ENCODE assay signal across 19 mouse cellular contexts in the genomic region with DNA sequence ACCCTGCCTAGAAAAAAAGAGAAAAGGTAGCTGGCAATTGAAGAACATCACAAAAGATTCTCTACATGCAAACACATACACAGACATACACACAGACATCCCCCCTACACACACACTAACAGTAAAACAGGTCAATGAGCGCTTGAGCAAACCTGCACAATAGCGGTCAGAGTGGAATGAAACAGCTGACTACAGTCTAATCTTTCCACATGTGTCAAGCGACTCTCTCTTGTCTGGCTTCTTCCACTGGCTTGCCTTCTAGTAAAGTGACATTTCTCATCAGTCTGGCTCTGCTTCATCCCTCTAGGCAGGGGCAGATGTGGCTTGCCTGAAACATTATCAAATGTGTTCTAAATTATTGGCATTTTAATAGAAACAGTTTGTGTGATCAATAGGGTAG. TPM values are rescaled to one million over a fixed set of nuclear protein-coding genes. Genes with fewer than 3 reads are reported as not detected.
"Had no signal": no experiment of that assay in that cellular context is flagged by ENCODE, and none has a peak within 500 bp of the region (broad histone marks: within the 10 kb centered on the region; RNA-seq: fewer than 3 reads in every experiment).

No protein-coding gene starts in this region.

- DNase-seq: cerebellum, adult 8-10 months; cerebellum, adult 9-10 months; cerebellum, adult 9-11 months; cerebellum, postnatal 14 days; cerebellum, postnatal 25 days; cerebellum, postnatal 36 days; embryo, embryonic 11 days; forebrain, postnatal 0 days; gastrocnemius, adult 2 months; gastrocnemius, postnatal 10 days; gastrocnemius, postnatal 14 days; gastrocnemius, postnatal 25 days; gastrocnemius, postnatal 36 days; heart, adult 11 months; heart, adult 18-20 months; heart, adult 2 months had no signal

RNA-seq across cellular contexts. Expression of a gene that starts 20.1 kb away (rescaled TPM):
- total RNA-seq: common myeloid progenitor, adult 5-6 weeks; gastrocnemius, postnatal 4 days; granulocyte monocyte progenitor cell, adult 5-6 weeks; heart, adult 18-20 months; heart, adult 2 months had no signal
